ENCODE assay signal across 19 mouse cellular contexts in the genomic region with DNA sequence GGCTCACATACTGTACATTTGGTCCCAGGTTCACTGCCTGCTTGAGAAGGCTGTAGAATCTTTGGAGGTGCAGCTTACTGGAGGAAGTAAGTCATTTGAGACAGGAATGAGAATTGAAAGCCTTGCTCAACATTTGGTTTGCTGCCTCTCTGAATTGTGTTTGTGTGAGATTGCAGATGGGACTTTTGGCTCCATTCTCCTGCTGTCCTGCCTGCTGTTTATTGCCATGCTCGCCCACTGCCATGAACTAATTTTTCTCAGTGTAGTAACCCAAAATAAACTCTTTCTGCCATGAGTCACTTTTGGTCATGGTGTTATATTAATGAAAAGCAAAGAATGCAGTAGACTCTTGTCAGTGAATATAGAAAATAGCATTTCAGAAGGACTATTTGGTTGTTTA.
A peak's percentile ranks its signal among the peaks of the same experiment; 100 is the strongest.
DNase-seq lines count a peak whose midpoint lies in the region; TF ChIP-seq lines count a peak whose summit lies in the region.
"Had no signal": no experiment of that assay in that cellular context is flagged by ENCODE, and none has a peak within 500 bp of the region (broad histone marks: within the 10 kb centered on the region; RNA-seq: fewer than 3 reads in every experiment).

No protein-coding gene starts in this region.

- no peak overlapping the region for H3K27ac ChIP-seq in layer of hippocampus, adult 2 months
- H3K27ac ChIP-seq: embryonic facial prominence, embryonic 10.5 days; forebrain, embryonic 12.5 days; heart, embryonic 13.5 days; hindbrain, embryonic 13.5 days; midbrain, embryonic 15.5 days; stomach, postnatal 0 days had no signal

- TF ChIP-seq CTCF in layer of hippocampus, adult 2 months (conservative IDR thresholded peaks at IDR 0.05) = no peak

- H3K4me3 ChIP-seq in layer of hippocampus, adult 2 months = no peak overlapping the region
- H3K4me3 ChIP-seq: embryonic facial prominence, embryonic 10.5 days; forebrain, embryonic 12.5 days; heart, embryonic 13.5 days; hindbrain, embryonic 13.5 days; midbrain, embryonic 15.5 days; myocyte had no signal

- intact Hi-C loops in gastrocnemius, postnatal 14 days (cut with DNase I; ENCODE audit: low total_unique reads) = no loop called here

- peak; percentile 2 for DNase-seq in right cerebral cortex, adult 18-20 months
- DNase-seq in right cerebral cortex, postnatal 36 days (ENCODE audit: low spot score in 2 of 2) = no peak
- DNase-seq in layer of hippocampus, adult 2 months (ENCODE audit: low spot score in 2 of 2) = peak; percentile 49 to 51
- DNase-seq in layer of hippocampus, postnatal 36 days = peak; percentile 24 to 42
- no peak for DNase-seq in kidney, adult 9 months
- DNase-seq in gastrocnemius, postnatal 14 days = no peak
- DNase-seq in adrenal gland, postnatal 36 days = no peak
- DNase-seq: adrenal gland, postnatal 14 days; cerebellum, adult 2 months; kidney, adult 2 months; kidney, postnatal 14 days; right cerebral cortex, postnatal 25 days had no signal

Comparison
In these comparisons a context has a peak if more than half of its experiments do, and no peak if none do; other contexts are left out.
1. DNase-seq: peak in right cerebral cortex, adult 18-20 months (single experiment), layer of hippocampus, adult 2 months (2 of 2) and layer of hippocampus, postnatal 36 days (2 of 2); none in right cerebral cortex, postnatal 36 days (0 of 2), kidney, adult 9 months (single experiment), gastrocnemius, postnatal 14 days (single experiment) and adrenal gland, postnatal 36 days (0 of 2).